Mouse (Mus musculus): Measurements from ENCODE around the gene Rabif. TPM values are rescaled to one million over a fixed set of nuclear protein-coding genes. Genes with fewer than 3 reads are reported as not detected.
A peak's percentile ranks its signal among the peaks of the same experiment; 100 is the strongest.

Gene Rabif
- polyA plus RNA-seq, 1 experiment from 2014 or later, result 33.8 TPM

DNA sequence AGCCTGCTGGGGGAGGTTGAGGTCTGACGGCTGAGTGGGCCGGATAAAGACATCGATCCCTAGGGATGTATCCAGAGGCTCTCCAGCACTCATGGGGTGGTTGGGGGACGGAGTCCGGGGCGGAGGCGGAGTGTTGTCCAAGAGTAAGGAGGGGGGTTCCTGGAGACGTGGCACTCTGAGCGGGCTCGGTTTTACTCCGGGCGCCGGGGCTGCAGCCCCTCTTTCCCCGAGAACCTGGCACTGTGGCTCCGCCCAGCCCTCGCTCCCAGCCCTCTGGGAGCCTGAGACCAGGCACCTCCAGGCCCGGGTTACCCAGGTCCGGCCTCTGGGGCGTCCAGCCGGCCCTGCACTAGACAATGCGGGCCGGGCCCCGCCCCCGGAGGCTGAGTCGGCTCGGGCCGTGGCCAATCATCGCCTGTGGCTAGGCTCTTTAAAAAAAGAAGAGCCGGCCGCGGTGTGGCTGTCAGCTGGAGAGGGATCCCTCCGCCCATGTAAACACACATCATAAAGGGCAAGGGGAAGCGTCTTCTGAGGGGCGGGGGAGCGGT lies 62.3 kb downstream of the Rabif start:
- H3K4me3 ChIP-seq (replicated peaks; ENCODE audit: low read depth, low read length), result peak overlapping the region; percentile 52
- no peaks in the 10 kb centered on the region for H3K9me3 ChIP-seq (replicated peaks; ENCODE audit: low read length)
- ATAC-seq (replicated peaks; ENCODE audit: low FRiP score, low read depth), result peak; percentile 96
- H3K4me1 ChIP-seq (replicated peaks; ENCODE audit: insufficient read depth, low read length), result peaks cover 6% of the 10 kb centered on the region
- TF ChIP-seq CTCF (IDR thresholded peaks at IDR 0.05; ENCODE audit: low read depth), result no peak
- peak overlapping the region; percentile 72 for H3K9ac ChIP-seq (ENCODE audit: low read depth, low read length)
- H3K4me2 ChIP-seq (ENCODE audit: low read length), result peak overlapping the region; percentile 97
- DNase-seq (ENCODE audit: low spot score), result peak; percentile 98
- no peaks in the 10 kb centered on the region for H3K27me3 ChIP-seq (ENCODE audit: insufficient read depth, low read length)
- no peaks in the 10 kb centered on the region for H3K36me3 ChIP-seq (ENCODE audit: insufficient read depth, low read length)
- H3K27ac ChIP-seq, result peak overlapping the region; percentile 92
- under 1% methylated on average over 35 of the region's 35 CpGs for WGBS

Other genes with a start within 250 kb of the Rabif start
- gene Myog, start 204.7 kb upstream of the Rabif start, polyA plus RNA-seq (2015; fragmentation: Nextera tagmentation; extraction: Ambion mirVana), result 0.08 TPM in 1 of 2 replicates, not detected in the other
- 2.0 and 2.3 TPM in 2 replicates for gene Ppfia4, start 161.7 kb upstream of the Rabif start, polyA plus RNA-seq (2015; fragmentation: Nextera tagmentation; extraction: Ambion mirVana)
- 56.7 and 65.7 TPM in 2 replicates for gene Tmem183a, start 132.7 kb upstream of the Rabif start, polyA plus RNA-seq (2015; fragmentation: Nextera tagmentation; extraction: Ambion mirVana)
- gene 4933406M09Rik, start 108.7 kb upstream of the Rabif start, polyA plus RNA-seq (2015; fragmentation: Nextera tagmentation; extraction: Ambion mirVana), result not detected in 2 replicates
- gene Cyb5r1, start 89.1 kb upstream of the Rabif start, polyA plus RNA-seq (2015; fragmentation: Nextera tagmentation; extraction: Ambion mirVana), result 16.1 and 22.7 TPM in 2 replicates
- gene Adipor1, start 79.3 kb upstream of the Rabif start, polyA plus RNA-seq (2015; fragmentation: Nextera tagmentation; extraction: Ambion mirVana), result 94.4 and 95.6 TPM in 2 replicates
- 17.8 and 21.2 TPM in 2 replicates for gene Klhl12, start 39.1 kb upstream of the Rabif start, polyA plus RNA-seq (2015; fragmentation: Nextera tagmentation; extraction: Ambion mirVana)
- gene Mgat4e, start 55.0 kb downstream of the Rabif start, polyA plus RNA-seq (2015; fragmentation: Nextera tagmentation; extraction: Ambion mirVana), result not detected in 2 replicates
- 40.2 and 42.4 TPM in 2 replicates for gene Kdm5b, start 65.5 kb downstream of the Rabif start, polyA plus RNA-seq (2015; fragmentation: Nextera tagmentation; extraction: Ambion mirVana)
- gene Syt2, start 152.0 kb downstream of the Rabif start, polyA plus RNA-seq (2015; fragmentation: Nextera tagmentation; extraction: Ambion mirVana), result 0.45 and 0.58 TPM in 2 replicates

Measured in kidney, postnatal 0 days (tissue).